Mouse (Mus musculus): ENCODE results near the gene Taf7l. TPM values are rescaled to one million over a fixed set of nuclear protein-coding genes. Genes with fewer than 3 reads are reported as not detected.

Gene Taf7l
- 124 TPM for polyA plus RNA-seq (2014; fragmentation: Illumina TruSeq; extraction: RNeasy Lipid Tissue Mini Kit (QIAGEN cat#74804); ENCODE audit: low read depth, low replicate concordance)

GRCm38 (mm10) chrX:134476290-134476689 lies at the start of gene Taf7l:
Taf7l (minus strand) TSS chrX:134476490.

Other genes starting within 250 kb of the Taf7l start
- 6.8 TPM for gene Trmt2b, start 199.5 kb downstream of the Taf7l start, polyA plus RNA-seq (2014; fragmentation: Illumina TruSeq; extraction: RNeasy Lipid Tissue Mini Kit (QIAGEN cat#74804); ENCODE audit: low read depth, low replicate concordance)
- 47.6 TPM for gene Tmem35a, start 181.3 kb downstream of the Taf7l start, polyA plus RNA-seq (2014; fragmentation: Illumina TruSeq; extraction: RNeasy Lipid Tissue Mini Kit (QIAGEN cat#74804); ENCODE audit: low read depth, low replicate concordance)
- gene Cenpi, start 168.4 kb downstream of the Taf7l start, polyA plus RNA-seq (2014; fragmentation: Illumina TruSeq; extraction: RNeasy Lipid Tissue Mini Kit (QIAGEN cat#74804); ENCODE audit: low read depth, low replicate concordance), result 20.9 TPM
- gene Drp2, start 71.9 kb downstream of the Taf7l start, polyA plus RNA-seq (2014; fragmentation: Illumina TruSeq; extraction: RNeasy Lipid Tissue Mini Kit (QIAGEN cat#74804); ENCODE audit: low read depth, low replicate concordance), result 3.3 TPM
- gene Timm8a1, start 65.4 kb upstream of the Taf7l start, polyA plus RNA-seq (2014; fragmentation: Illumina TruSeq; extraction: RNeasy Lipid Tissue Mini Kit (QIAGEN cat#74804); ENCODE audit: low read depth, low replicate concordance), result 12.0 TPM
- 0.43 TPM for gene Btk, start 107.1 kb upstream of the Taf7l start, polyA plus RNA-seq (2014; fragmentation: Illumina TruSeq; extraction: RNeasy Lipid Tissue Mini Kit (QIAGEN cat#74804); ENCODE audit: low read depth, low replicate concordance)
- gene Rpl36a, start 109.2 kb upstream of the Taf7l start, polyA plus RNA-seq (2014; fragmentation: Illumina TruSeq; extraction: RNeasy Lipid Tissue Mini Kit (QIAGEN cat#74804); ENCODE audit: low read depth, low replicate concordance), result 43.2 TPM
- gene Gla, start 124.6 kb upstream of the Taf7l start, polyA plus RNA-seq (2014; fragmentation: Illumina TruSeq; extraction: RNeasy Lipid Tissue Mini Kit (QIAGEN cat#74804); ENCODE audit: low read depth, low replicate concordance), result 1.9 TPM
- 35.3 TPM for gene Hnrnph2, start 124.7 kb upstream of the Taf7l start, polyA plus RNA-seq (2014; fragmentation: Illumina TruSeq; extraction: RNeasy Lipid Tissue Mini Kit (QIAGEN cat#74804); ENCODE audit: low read depth, low replicate concordance)
- gene Armcx4, start 210.0 kb upstream of the Taf7l start, polyA plus RNA-seq (2014; fragmentation: Illumina TruSeq; extraction: RNeasy Lipid Tissue Mini Kit (QIAGEN cat#74804); ENCODE audit: low read depth, low replicate concordance), result 0.39 TPM
- 4.4 TPM for gene Armcx1, start 241.5 kb upstream of the Taf7l start, polyA plus RNA-seq (2014; fragmentation: Illumina TruSeq; extraction: RNeasy Lipid Tissue Mini Kit (QIAGEN cat#74804); ENCODE audit: low read depth, low replicate concordance)

Data from testis, adult 10 weeks (tissue).